Mouse (Mus musculus) myocyte (in vitro differentiated cells): Measurements from ENCODE around the gene Fam163a.

Experiments
- E2F4 ChIP-seq: IDR thresholded peaks from one replicate; pipeline ENCODE4 v1.6.1; 2011; ENCODE audit warnings: mild to moderate bottlenecking, control low read depth, moderate library complexity; ENCODE audit not compliant: insufficient read depth
- MAX ChIP-seq: IDR thresholded peaks from one replicate; pipeline ENCODE4 v1.6.1; 2011; ENCODE audit warnings: low read depth, mild to moderate bottlenecking, control low read depth
- POLR2A ChIP-seq: IDR thresholded peaks from one replicate; pipeline ENCODE4 v1.6.1; 2011; ENCODE audit warnings: low read depth, mild to moderate bottlenecking, control low read depth, moderate library complexity; ENCODE audit not compliant: insufficient read length
- POLR2AphosphoS2 ChIP-seq: IDR thresholded peaks from one replicate; pipeline ENCODE4 v1.6.1; 2011; ENCODE audit warnings: low read depth, control low read depth; ENCODE audit not compliant: insufficient read length
- SRF ChIP-seq: IDR thresholded peaks from one replicate; pipeline ENCODE4 v1.6.1; 2011; ENCODE audit warnings: low read depth; ENCODE audit not compliant: control insufficient read depth, insufficient read length
- USF1 ChIP-seq: IDR thresholded peaks from one replicate; pipeline ENCODE4 v1.6.1; 2011; ENCODE audit warnings: low read depth, mild to moderate bottlenecking, control low read depth, moderate library complexity

DNA sequence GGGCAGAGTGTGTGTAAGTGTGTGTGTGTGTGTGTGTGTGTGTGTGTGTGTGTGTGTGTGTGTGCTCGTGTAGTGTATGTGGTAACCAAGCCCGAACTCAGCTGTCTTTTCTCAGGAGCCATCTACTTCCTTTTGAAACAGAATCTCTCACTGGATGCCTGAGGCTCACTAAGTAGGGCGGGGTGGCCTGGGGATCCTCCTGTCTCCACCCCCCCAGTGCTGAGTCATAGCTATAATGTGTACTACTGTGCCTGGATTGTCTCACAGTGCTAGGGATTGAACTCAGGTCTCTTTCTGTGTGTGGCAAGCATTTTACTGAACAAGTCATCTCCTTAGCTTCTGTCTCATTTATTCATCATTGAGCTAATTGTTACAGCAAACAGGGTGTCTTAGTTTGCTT lies 12.6 kb upstream of the Fam163a start:
- TF ChIP-seq USF1 = no peak
- peak; percentile 11 for TF ChIP-seq POLR2A
- TF ChIP-seq POLR2AphosphoS2 = no peak
- no peak for TF ChIP-seq MAX
- TF ChIP-seq E2F4 = no peak
- TF ChIP-seq SRF = no peak
